In the genomic region with DNA sequence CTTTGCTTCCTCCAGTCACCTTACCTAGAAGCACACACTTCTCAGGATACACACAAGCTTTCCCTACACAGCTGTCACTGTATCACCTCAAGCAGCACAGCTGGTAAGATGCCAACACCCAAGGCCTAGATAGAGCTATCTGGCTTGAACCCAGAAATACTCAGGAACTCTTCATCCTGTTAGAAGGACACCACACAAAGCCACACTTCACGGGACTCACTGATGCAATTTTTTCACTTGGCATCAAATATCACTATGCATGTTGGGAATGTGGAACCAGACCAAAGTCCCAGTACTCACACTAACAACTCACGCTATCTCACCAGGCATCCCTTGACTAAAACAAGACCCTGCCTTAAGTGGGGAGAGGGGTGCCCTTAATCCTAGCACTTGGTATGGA, we compare ENCODE assay signal across 9 mouse cellular contexts. TPM values are rescaled to one million over a fixed set of nuclear protein-coding genes. Genes with fewer than 3 reads are reported as not detected.
A peak's percentile ranks its signal among the peaks of the same experiment; 100 is the strongest.
DNase-seq lines count a peak whose midpoint lies in the region; ATAC-seq and TF ChIP-seq lines count a peak whose summit lies in the region.
"Had no signal": no experiment of that assay in that cellular context is flagged by ENCODE, and none has a peak within 500 bp of the region (broad histone marks: within the 10 kb centered on the region; RNA-seq: fewer than 3 reads in every experiment).

No protein-coding gene starts in this region.

- DNase-seq in heart, postnatal 25 days (ENCODE audit: low spot score) = no peak
- peak; percentile 40 for DNase-seq in 416B (ENCODE audit: low read depth)
- no peak for DNase-seq in liver, embryonic 14.5 days (ENCODE audit: low read depth in 3 of 3, low spot score in 3 of 3)
- no peak for DNase-seq in layer of hippocampus, adult 9-11 months
- DNase-seq in layer of hippocampus, adult 8-10 months (ENCODE audit: low spot score in 2 of 2) = no peak
- no peak for DNase-seq in layer of hippocampus, adult 11-12 months (ENCODE audit: low spot score)

- TF ChIP-seq CTCF in liver, embryonic 14.5 days (IDR thresholded peaks at IDR 0.05; ENCODE audit: low read depth) = no peak

- ATAC-seq in heart, embryonic 14.5 days (ENCODE audit: insufficient number of reproducible peaks, insufficient read depth, low FRiP score, low read depth) = no peak
- ATAC-seq in embryonic facial prominence, embryonic 15.5 days (ENCODE audit: insufficient number of reproducible peaks, low FRiP score, low TSS enrichment, low read depth) = no peak
- ATAC-seq in liver, embryonic 14.5 days (ENCODE audit: insufficient read depth) = no peak

- no peak overlapping the region for H3K27ac ChIP-seq in heart, embryonic 14.5 days (replicated peaks in 1 of 2; ENCODE audit: control insufficient read depth in 1 of 2, insufficient read depth in 1 of 2, low read depth in 2 of 2, low read length in 2 of 2)
- no peak overlapping the region for H3K27ac ChIP-seq in embryonic facial prominence, embryonic 15.5 days (replicated peaks)
- no peak overlapping the region for H3K27ac ChIP-seq in liver, embryonic 14.5 days

- H3K27me3 ChIP-seq in heart, embryonic 14.5 days (ENCODE audit: control insufficient read depth, insufficient read depth, low read length) = no peaks in the 10 kb centered on the region
- no peaks in the 10 kb centered on the region for H3K27me3 ChIP-seq in embryonic facial prominence, embryonic 15.5 days
- no peaks in the 10 kb centered on the region for H3K27me3 ChIP-seq in liver, embryonic 14.5 days (ENCODE audit: control insufficient read depth, insufficient read depth, low read length)

- 49% methylated on average over 2 of the region's 2 CpGs for whole genome bisulfite sequencing in heart, embryonic 14.5 days
- WGBS in embryonic facial prominence, embryonic 15.5 days = 65% methylated on average over 2 of the region's 2 CpGs
- 68% methylated on average over 2 of the region's 2 CpGs for WGBS in liver, embryonic 14.5 days (ENCODE audit: insufficient replicate concordance)

- peaks cover 17 to 42% of the 10 kb centered on the region in 2 experiments for H3K4me1 ChIP-seq in heart, embryonic 14.5 days (ENCODE audit: control insufficient read depth in 2 of 2, insufficient read depth in 2 of 2, low read length in 2 of 2)
- peaks cover 40% of the 10 kb centered on the region for H3K4me1 ChIP-seq in embryonic facial prominence, embryonic 15.5 days
- H3K4me1 ChIP-seq in liver, embryonic 14.5 days (replicated peaks; ENCODE audit: control insufficient read depth in 2 of 2, insufficient read depth in 2 of 2, low read length in 1 of 2) = peaks cover 20 to 25% of the 10 kb centered on the region in 2 experiments

- H3K9ac ChIP-seq in heart, embryonic 14.5 days (ENCODE audit: low read length) = 0 out of 2 replicates have a peak overlapping the region, but pooled peaks have one; percentile 17
- H3K9ac ChIP-seq in embryonic facial prominence, embryonic 15.5 days = no peak overlapping the region
- H3K9ac ChIP-seq in liver, embryonic 14.5 days (replicated peaks) = peak overlapping the region; percentile 23

- intact Hi-C loops in heart, postnatal 25 days (cut with DNase I) = loop anchor here (5.0 kb wide), 3 partner anchors 43 to 157 kb away; a partner anchor contains a TSS

- H3K36me3 ChIP-seq in heart, embryonic 14.5 days (ENCODE audit: control insufficient read depth, insufficient read depth, low read length) = peaks cover 43% of the 10 kb centered on the region
- H3K36me3 ChIP-seq in embryonic facial prominence, embryonic 15.5 days = peaks cover 41% of the 10 kb centered on the region
- H3K36me3 ChIP-seq in liver, embryonic 14.5 days (replicated peaks; ENCODE audit: control insufficient read depth, insufficient read depth, low read depth) = peaks cover 21% of the 10 kb centered on the region

- TF ChIP-seq EP300 in liver, embryonic 14.5 days (IDR thresholded peaks at IDR 0.05; ENCODE audit: low read depth) = no peak

- H3K4me3 ChIP-seq in heart, embryonic 14.5 days (ENCODE audit: control insufficient read depth in 1 of 2, insufficient read depth in 1 of 2, low read depth in 1 of 2, low read length in 2 of 2) = 0 out of 4 replicates have a peak overlapping the region, but pooled peaks of 1 of the 2 experiments have one; percentile 71
- 0 out of 2 replicates have a peak overlapping the region, but pooled peaks have one; percentile 1 for H3K4me3 ChIP-seq in embryonic facial prominence, embryonic 15.5 days (replicated peaks)
- H3K4me3 ChIP-seq in liver, embryonic 14.5 days (ENCODE audit: insufficient read depth in 1 of 2, low read depth in 2 of 2, low read length in 2 of 2) = no peak overlapping the region

- no peaks in the 10 kb centered on the region for H3K9me3 ChIP-seq in heart, embryonic 14.5 days (ENCODE audit: control insufficient read depth, low read length)
- no peaks in the 10 kb centered on the region for H3K9me3 ChIP-seq in embryonic facial prominence, embryonic 15.5 days (replicated peaks)
- H3K9me3 ChIP-seq in liver, embryonic 14.5 days (ENCODE audit: control insufficient read depth, low read length) = no peaks in the 10 kb centered on the region
- H3K9me3 ChIP-seq: G1E had no signal

- H3K4me2 ChIP-seq in heart, embryonic 14.5 days (ENCODE audit: low read length) = peak overlapping the region; percentile 81
- H3K4me2 ChIP-seq in embryonic facial prominence, embryonic 15.5 days (replicated peaks) = no peak overlapping the region; the same call in 1 of the 2 replicates
- H3K4me2 ChIP-seq in liver, embryonic 14.5 days (ENCODE audit: low read depth) = peak overlapping the region; percentile 87

RNA-seq across cellular contexts. Expression of a gene that starts 3.7 kb away (rescaled TPM):
- 239 and 250 TPM in 2 replicates for polyA plus RNA-seq in heart, embryonic 14.5 days (2014; fragmentation: Nextera tagmentation; extraction: Ambion mirVana)
- total RNA-seq in heart, postnatal 25 days (2021) = 100 to 1,000 TPM; 159 to 161 TPM
- 419 and 430 TPM in 2 replicates for polyA plus RNA-seq in embryonic facial prominence, embryonic 15.5 days (2015; fragmentation: Nextera tagmentation; extraction: Ambion mirVana)
- polyA plus RNA-seq in liver, embryonic 14.5 days (2012; rRNA removed) = 299 and 365 TPM in 2 replicates
- 383 and 408 TPM in 2 replicates for polyA plus RNA-seq in liver, embryonic 14.5 days (2014; fragmentation: Nextera tagmentation; extraction: Ambion mirVana)
- 100 to 1,000 TPM; 233 to 249 (median 241) TPM for total RNA-seq in layer of hippocampus, adult 8-10 months (2022)

RNA-seq across cellular contexts. Expression of a gene that starts 7.9 kb away (rescaled TPM):
- polyA plus RNA-seq in heart, embryonic 14.5 days (2014; fragmentation: Nextera tagmentation; extraction: Ambion mirVana) = not detected in 2 replicates
- total RNA-seq in heart, postnatal 25 days (2021) = not detected
- polyA plus RNA-seq in embryonic facial prominence, embryonic 15.5 days (2015; fragmentation: Nextera tagmentation; extraction: Ambion mirVana) = not detected in 2 replicates
- polyA plus RNA-seq in liver, embryonic 14.5 days (2012; rRNA removed) = 0.50 and 0.51 TPM in 2 replicates
- 0.34 and 0.69 TPM in 2 replicates for polyA plus RNA-seq in liver, embryonic 14.5 days (2014; fragmentation: Nextera tagmentation; extraction: Ambion mirVana)
- not detected for total RNA-seq in layer of hippocampus, adult 8-10 months (2022)
- total RNA-seq: G1E had no signal
- polyA plus RNA-seq: G1E had no signal

RNA-seq across cellular contexts. Expression of a gene that starts 8.5 kb away (rescaled TPM):
- 4.6 and 4.9 TPM in 2 replicates for polyA plus RNA-seq in heart, embryonic 14.5 days (2014; fragmentation: Nextera tagmentation; extraction: Ambion mirVana)
- 1 to 10 TPM; 7.3 to 7.8 TPM for total RNA-seq in heart, postnatal 25 days (2021)
- polyA plus RNA-seq in embryonic facial prominence, embryonic 15.5 days (2015; fragmentation: Nextera tagmentation; extraction: Ambion mirVana) = 9.6 and 10.5 TPM in 2 replicates
- polyA plus RNA-seq in liver, embryonic 14.5 days (2012; rRNA removed) = 2.1 and 2.9 TPM in 2 replicates
- 2.3 TPM in 2 replicates for polyA plus RNA-seq in liver, embryonic 14.5 days (2014; fragmentation: Nextera tagmentation; extraction: Ambion mirVana)
- 10 to 100 TPM; 16.3 to 20.5 (median 18.9) TPM for total RNA-seq in layer of hippocampus, adult 8-10 months (2022)

RNA-seq across cellular contexts. Expression of a gene that starts 21.9 kb away (rescaled TPM):
- polyA plus RNA-seq in heart, embryonic 14.5 days (2014; fragmentation: Nextera tagmentation; extraction: Ambion mirVana) = 15.6 and 18.2 TPM in 2 replicates
- total RNA-seq in heart, postnatal 25 days (2021) = 10 to 100 TPM in 1 of 2 experiments, 1 to 10 TPM in 1; 9.7 to 12.2 TPM
- polyA plus RNA-seq in embryonic facial prominence, embryonic 15.5 days (2015; fragmentation: Nextera tagmentation; extraction: Ambion mirVana) = 20.6 and 23.3 TPM in 2 replicates
- 6.3 and 9.6 TPM in 2 replicates for polyA plus RNA-seq in liver, embryonic 14.5 days (2012; rRNA removed)
- polyA plus RNA-seq in liver, embryonic 14.5 days (2014; fragmentation: Nextera tagmentation; extraction: Ambion mirVana) = 24.1 and 25.7 TPM in 2 replicates
- 10 to 100 TPM; 20.6 to 27.7 (median 24.6) TPM for total RNA-seq in layer of hippocampus, adult 8-10 months (2022)

RNA-seq across cellular contexts. Expression of a gene that starts 29.5 kb away (rescaled TPM):
- not detected in 2 replicates for polyA plus RNA-seq in heart, embryonic 14.5 days (2014; fragmentation: Nextera tagmentation; extraction: Ambion mirVana)
- not detected for total RNA-seq in heart, postnatal 25 days (2021)
- not detected in 2 replicates for polyA plus RNA-seq in embryonic facial prominence, embryonic 15.5 days (2015; fragmentation: Nextera tagmentation; extraction: Ambion mirVana)
- polyA plus RNA-seq in liver, embryonic 14.5 days (2012; rRNA removed) = not detected in 2 replicates
- polyA plus RNA-seq in liver, embryonic 14.5 days (2014; fragmentation: Nextera tagmentation; extraction: Ambion mirVana) = not detected in 2 replicates
- total RNA-seq in layer of hippocampus, adult 8-10 months (2022) = not detected
- total RNA-seq: G1E had no signal
- polyA plus RNA-seq: G1E had no signal
